Mouse (Mus musculus) limb, embryonic 14.5 days (tissue): ENCODE measurements around the gene Lhpp. TPM values are rescaled to one million over a fixed set of nuclear protein-coding genes. Genes with fewer than 3 reads are reported as not detected.

Experiments used
- ATAC-seq: fragments of 200-750 bp; cut with Nextera tagmentation; 2 replicates; pipeline ENCODE4 v1.8.0; 2017; ENCODE audit warnings: low read depth, moderate number of reproducible peaks, moderate TSS enrichment; ENCODE audit not compliant: low FRiP score
- DNase-seq: peaks from one replicate; pipeline ENCODE4 v3.0.0-alpha.2; 2015; ENCODE audit warnings: low spot score
- H3K27ac ChIP-seq: fragments of 300-500 bp; sonication (generic); replicated peaks from 2 replicates; pipeline ENCODE4 v1.5.1; 2014; ENCODE audit warnings: low read depth, mild to moderate bottlenecking, low read length, moderate library complexity, mixed read lengths
- H3K27me3 ChIP-seq: fragments of 300-500 bp; sonication (generic); 2 replicates; pipeline ENCODE4 v1.6.1; 2014; ENCODE audit warnings: low read length, mixed read lengths; ENCODE audit not compliant: control insufficient read depth, insufficient read depth
- H3K36me3 ChIP-seq: fragments of 300-500 bp; sonication (generic); 2 replicates; pipeline ENCODE4 v1.6.1; 2014; ENCODE audit warnings: mild to moderate bottlenecking, low read length, moderate library complexity, mixed read lengths; ENCODE audit not compliant: control insufficient read depth, insufficient read depth
- H3K4me1 ChIP-seq: fragments of 300-500 bp; sonication (generic); 2 replicates; pipeline ENCODE4 v1.6.1; 2014; ENCODE audit warnings: antibody characterized with exemption, low read length, mixed read lengths; ENCODE audit not compliant: control insufficient read depth, insufficient read depth
- H3K4me2 ChIP-seq: fragments of 300-500 bp; sonication (generic); replicated peaks from 2 replicates; pipeline ENCODE4 v1.6.1; 2014; ENCODE audit warnings: low read depth, mild to moderate bottlenecking, low read length, moderate library complexity; ENCODE audit not compliant: severe bottlenecking
- H3K4me3 ChIP-seq: fragments of 300-500 bp; sonication (generic); replicated peaks from 2 replicates; pipeline ENCODE4 v1.5.1; 2014; ENCODE audit warnings: low read length
- H3K9ac ChIP-seq: fragments of 300-500 bp; sonication (generic); 2 replicates; pipeline ENCODE4 v1.6.1; 2014; ENCODE audit warnings: mild to moderate bottlenecking, low read depth, low read length, moderate library complexity; ENCODE audit not compliant: severe bottlenecking
- H3K9me3 ChIP-seq: fragments of 300-500 bp; sonication (generic); 2 replicates; pipeline ENCODE4 v1.6.1; 2016; ENCODE audit warnings: low read length; ENCODE audit not compliant: control insufficient read depth
- POLR2A ChIP-seq: fragments of 200-500 bp; IDR thresholded peaks from 2 replicates; pipeline ENCODE4 v1.8.0; 2012; ENCODE audit warnings: inconsistent platforms, mild to moderate bottlenecking, moderate library complexity, borderline replicate concordance; ENCODE audit not compliant: insufficient read depth, insufficient read length; ENCODE audit errors: extremely low read depth
- WGBS: fragments of 180-500 bp; shearing (Covaris S2); extraction: QIAGEN DNeasy Blood & Tissue Kit; methylation state at CpG from one replicate; pipeline ENCODE4 v1.1.7; 2014; 5-methylcytosine and 5-hydroxymethylcytosine counted together
- polyA plus RNA-seq, 2 experiments: library from polyadenylated mRNA; depleted of rRNA in 1 of 2; stranded (reverse) in 1 of 2; unstranded in 1 of 2; fragments of >200 nt; fragmentation: Nextera tagmentation in 1 of 2; extraction: Ambion mirVana in 1 of 2; gene quantifications; 2 replicates each; pipeline versions ENCODE4 v1.2.1 to v1.2.3; 2012 to 2014

The Lhpp gene
- polyA plus RNA-seq, 2 experiments, result 20.9 to 22.5 TPM

GRCm38 (mm10) chr7:132576891-132577290, 33.5 kb upstream of the Lhpp start:
- Histone ChIP-seq H3K9me3 (no peaks in the 10 kb centered on the region), H3K27ac (no peak overlapping the region), H3K9ac (no peak overlapping the region), H3K27me3 (no peaks in the 10 kb centered on the region), H3K4me3 (no peak overlapping the region), H3K4me2 (peak overlapping the region; percentile 51), H3K4me1 (peaks cover 20% of the 10 kb centered on the region), H3K36me3 (no peaks in the 10 kb centered on the region)
- no peak for TF ChIP-seq POLR2A
- ATAC-seq (no peak), DNase-seq (no peak)
- 57% methylated on average over 4 of the region's 4 CpGs for WGBS

DNA sequence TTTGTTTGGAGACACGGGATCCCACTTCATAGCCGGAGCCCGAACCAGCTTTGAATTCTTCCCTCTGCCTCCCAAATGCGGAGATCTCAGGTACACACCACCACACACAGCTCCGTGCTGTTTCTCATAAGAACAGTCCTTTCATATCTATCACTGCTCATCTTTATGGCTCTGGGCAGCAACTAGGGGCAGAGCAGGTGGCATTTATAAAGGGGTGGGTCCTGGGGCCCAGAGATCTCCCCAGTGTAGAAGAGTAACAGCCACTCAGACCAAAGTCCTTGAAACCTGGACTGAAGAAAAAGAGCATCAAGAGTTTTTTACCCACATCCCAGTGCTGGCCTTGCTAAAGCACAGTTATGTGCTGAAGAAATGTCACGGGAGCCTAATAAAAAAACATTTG, 29.9 kb upstream of the Lhpp start:
- Histone ChIP-seq H3K36me3 (no peaks in the 10 kb centered on the region), H3K27me3 (no peaks in the 10 kb centered on the region), H3K27ac (no peak overlapping the region), H3K9ac (no peak overlapping the region), H3K4me2 (no peak overlapping the region), H3K9me3 (no peaks in the 10 kb centered on the region), H3K4me1 (peaks cover 2% of the 10 kb centered on the region; the same call in 1 of the 2 replicates), H3K4me3 (no peak overlapping the region)
- no peak for ATAC-seq
- WGBS, result 73% methylated on average over 6 of the region's 6 CpGs
- no peak for DNase-seq
- TF ChIP-seq POLR2A, result no peak

- H3K4me1 ChIP-seq, result no peaks in the 10 kb centered on the region
- H3K9me3 ChIP-seq, result no peaks in the 10 kb centered on the region
- no peak overlapping the region for H3K27ac ChIP-seq
- no peak overlapping the region for H3K9ac ChIP-seq
- H3K4me2 ChIP-seq, result no peak overlapping the region
- TF ChIP-seq POLR2A, result no peak
- ATAC-seq (no peak), DNase-seq (no peak)
- 93% methylated on average over 2 of the region's 2 CpGs for WGBS
- H3K36me3 ChIP-seq, result no peaks in the 10 kb centered on the region
- no peak overlapping the region for H3K4me3 ChIP-seq
- no peaks in the 10 kb centered on the region for H3K27me3 ChIP-seq
Measured at GRCm38 (mm10) chr7:132581441-132581840, 29.0 kb upstream of the Lhpp start.

- TF ChIP-seq POLR2A, result no peak
- 59% methylated on average over 3 of the region's 3 CpGs for WGBS
- DNase-seq, result no peak
- Histone ChIP-seq H3K4me1 (no peaks in the 10 kb centered on the region), H3K9ac (no peak overlapping the region), H3K36me3 (no peaks in the 10 kb centered on the region), H3K9me3 (no peaks in the 10 kb centered on the region), H3K4me2 (no peak overlapping the region), H3K27ac (no peak overlapping the region), H3K27me3 (no peaks in the 10 kb centered on the region), H3K4me3 (no peak overlapping the region)
- ATAC-seq, result no peak
Measured at GRCm38 (mm10) chr7:132585695-132586491, 24.5 kb upstream of the Lhpp start.

- Histone ChIP-seq H3K4me2 (no peak overlapping the region), H3K27ac (no peak overlapping the region), H3K27me3 (no peaks in the 10 kb centered on the region), H3K9me3 (no peaks in the 10 kb centered on the region), H3K36me3 (no peaks in the 10 kb centered on the region), H3K9ac (no peak overlapping the region), H3K4me1 (no peaks in the 10 kb centered on the region), H3K4me3 (no peak overlapping the region)
- no peak for TF ChIP-seq POLR2A
- 57% methylated on average over 5 of the region's 5 CpGs for WGBS
- no peak for DNase-seq
- ATAC-seq, result no peak
Measured at GRCm38 (mm10) chr7:132587167-132587566, 23.3 kb upstream of the Lhpp start.
